Mouse (Mus musculus) bone marrow, adult 2 months (tissue): ENCODE results near the gene Phb2. TPM values are rescaled to one million over a fixed set of nuclear protein-coding genes. Genes with fewer than 3 reads are reported as not detected.

Source experiments
- H3K27ac ChIP-seq: fragments of 200-500 bp; 2 replicates; pipeline ENCODE4 v1.5.1; 2012; ENCODE audit warnings: low read depth, mild to moderate bottlenecking, control low read depth, inconsistent platforms, low read length; ENCODE audit not compliant: control insufficient read depth, poor library complexity, insufficient read depth
- H3K4me1 ChIP-seq: fragments of 200-500 bp; 2 replicates; pipeline ENCODE4 v1.6.1; 2011; ENCODE audit warnings: low read length; ENCODE audit not compliant: control insufficient read depth, insufficient read depth
- H3K4me3 ChIP-seq: fragments of 200-500 bp; replicated peaks from 2 replicates; pipeline ENCODE3; 2011; ENCODE audit warnings: mild to moderate bottlenecking, low read depth, low read length, control low read depth; ENCODE audit not compliant: control insufficient read depth
- CTCF ChIP-seq: fragments of 200-500 bp; IDR thresholded peaks from 2 replicates; pipeline ENCODE4 v1.5.1; 2011; ENCODE audit warnings: low read length, control low read depth; ENCODE audit not compliant: control insufficient read depth, insufficient read depth
- POLR2A ChIP-seq: fragments of 200-500 bp; IDR thresholded peaks from 2 replicates; pipeline ENCODE4 v1.6.1; 2011; ENCODE audit warnings: low read depth, mild to moderate bottlenecking, control low read depth, low read length, borderline replicate concordance; ENCODE audit not compliant: control insufficient read depth
- WGBS: fragments of 180-500 bp; shearing (Covaris S2); methylation state at CpG from one replicate; pipeline ENCODE4 v1.1.7; 2018; 5-methylcytosine and 5-hydroxymethylcytosine counted together
- polyA plus RNA-seq: library from polyadenylated mRNA; stranded (reverse); fragments of >200 nt; gene quantifications from 2 replicates; pipeline ENCODE4 v1.2.4, GENCODE M21; 2011; ENCODE audit warnings: low replicate concordance; ENCODE audit not compliant: missing spikeins, insufficient read depth, insufficient read length

Gene Phb2
- polyA plus RNA-seq = 143 and 213 TPM in 2 replicates

DNA sequence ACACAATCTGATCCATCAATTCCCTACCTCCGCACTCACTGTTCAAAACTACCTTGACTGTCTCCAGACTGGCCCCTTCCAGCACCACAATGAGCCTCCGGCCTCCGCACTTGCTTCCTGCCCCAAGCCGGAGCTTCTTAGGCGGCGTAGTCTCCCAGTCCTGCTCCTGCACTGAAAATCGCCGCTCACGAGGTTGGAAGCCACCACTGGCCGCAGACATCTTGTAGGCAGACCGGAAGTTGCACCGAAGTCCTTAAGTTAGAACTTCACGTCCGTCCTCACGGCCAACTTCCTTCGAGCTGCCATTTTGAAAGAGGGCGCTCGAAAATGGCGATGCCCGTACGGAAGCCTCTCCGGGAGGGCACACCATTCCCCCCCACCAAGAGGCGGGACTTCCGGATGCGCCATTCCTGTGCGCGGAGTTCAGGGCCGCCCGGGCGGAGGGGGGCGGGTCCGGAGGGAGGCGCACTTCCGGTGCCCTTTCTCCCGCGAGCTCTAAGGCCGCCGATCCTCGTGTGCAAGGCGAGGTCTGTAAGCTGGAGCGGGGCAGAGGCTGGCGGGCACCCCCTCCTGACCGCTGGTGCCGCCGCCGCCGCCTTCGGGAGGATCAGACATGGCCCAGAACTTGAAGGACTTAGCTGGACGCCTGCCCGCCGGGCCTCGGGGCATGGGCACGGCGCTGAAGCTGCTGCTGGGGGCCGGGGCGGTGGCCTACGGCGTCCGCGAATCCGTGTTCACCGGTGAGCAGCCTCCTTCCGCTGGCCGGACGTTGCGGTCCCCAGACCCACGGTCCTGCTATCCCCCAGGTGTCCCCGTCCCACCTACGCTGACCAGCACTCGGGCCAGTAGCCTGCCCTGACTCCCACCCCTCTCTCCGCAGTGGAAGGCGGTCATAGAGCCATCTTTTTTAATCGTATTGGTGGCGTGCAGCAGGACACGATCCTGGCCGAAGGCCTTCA, at the start of gene Phb2, which contains the start of gene Emg1:
Phb2 (plus strand) TSS at position 513 of the 959 bp plus-strand sequence.
Emg1 (minus strand) TSS at position 355 of the 959 bp plus-strand sequence.
- H3K4me1 ChIP-seq = peaks cover 2% of the 10 kb centered on the region; the same call in 1 of the 2 replicates
- WGBS = under 1% methylated on average over 76 of the region's 76 CpGs
- H3K4me3 ChIP-seq = peak within 1 kb of the TSS; percentile 96
- H3K27ac ChIP-seq = peak within 1 kb of the TSS; percentile 78
- TF ChIP-seq POLR2A (no peak; the same call in none of the 2 replicates), CTCF (peak; percentile 6; the same call in 1 of the 2 replicates)

DNA sequence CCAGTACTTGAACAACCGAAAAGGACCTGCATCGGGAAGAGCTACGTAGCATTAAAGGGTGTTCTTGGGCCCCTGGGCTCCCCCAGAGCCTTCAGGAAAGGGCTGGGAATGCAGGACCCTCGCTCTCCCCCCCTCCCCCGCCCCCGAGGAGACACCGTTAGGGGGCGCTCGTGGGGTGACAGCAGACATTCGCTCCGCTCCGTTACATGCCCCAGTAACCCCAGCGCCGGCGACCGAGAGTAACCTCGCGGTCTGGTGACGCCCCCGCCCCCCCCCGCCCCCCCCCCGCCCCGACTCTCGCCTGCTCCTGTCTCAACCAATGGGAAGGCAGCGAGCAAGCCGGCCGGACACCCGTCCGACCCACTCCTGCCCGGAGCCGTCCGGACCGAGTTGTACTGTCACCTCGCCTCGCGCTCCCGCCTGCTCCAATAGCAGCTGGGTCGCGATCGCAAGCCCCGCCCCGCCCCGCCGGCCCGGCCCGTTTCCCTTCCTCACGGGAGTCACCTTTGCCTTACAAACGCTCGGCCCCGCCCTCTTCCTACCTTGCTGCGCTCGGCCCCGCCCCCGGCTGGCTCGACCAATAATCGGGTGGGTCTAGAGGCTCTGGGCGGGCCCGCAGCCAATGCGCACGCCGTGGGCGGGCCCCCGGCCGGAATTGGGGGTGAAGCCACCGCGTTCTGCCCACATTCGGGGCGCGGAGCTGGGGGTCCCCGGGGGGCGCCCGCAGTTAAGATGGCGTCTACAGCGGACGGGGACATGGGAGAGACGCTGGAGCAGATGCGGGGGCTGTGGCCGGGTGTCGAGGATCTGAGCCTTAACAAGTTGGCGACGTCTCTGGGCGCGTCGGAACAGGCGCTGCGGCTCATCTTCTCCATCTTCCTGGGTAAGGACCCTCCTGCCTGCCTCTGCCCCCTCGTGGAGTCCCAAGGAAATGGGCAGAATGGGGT, 49.4 kb upstream of the Phb2 start, which contains the start of gene Lpcat3:
Lpcat3 (plus strand) TSS at position 551 of the 947 bp plus-strand sequence.
- peak within 1 kb of the TSS; percentile 94 for H3K4me3 ChIP-seq
- no peaks in the 10 kb centered on the region for H3K4me1 ChIP-seq
- WGBS = under 1% methylated on average over 72 of the region's 87 CpGs
- peak within 1 kb of the TSS; percentile 82 for H3K27ac ChIP-seq
- TF ChIP-seq CTCF (peak; percentile 47; the same call in 1 of the 2 replicates), POLR2A (peak; percentile 33; the same call in 1 of the 2 replicates)

DNA sequence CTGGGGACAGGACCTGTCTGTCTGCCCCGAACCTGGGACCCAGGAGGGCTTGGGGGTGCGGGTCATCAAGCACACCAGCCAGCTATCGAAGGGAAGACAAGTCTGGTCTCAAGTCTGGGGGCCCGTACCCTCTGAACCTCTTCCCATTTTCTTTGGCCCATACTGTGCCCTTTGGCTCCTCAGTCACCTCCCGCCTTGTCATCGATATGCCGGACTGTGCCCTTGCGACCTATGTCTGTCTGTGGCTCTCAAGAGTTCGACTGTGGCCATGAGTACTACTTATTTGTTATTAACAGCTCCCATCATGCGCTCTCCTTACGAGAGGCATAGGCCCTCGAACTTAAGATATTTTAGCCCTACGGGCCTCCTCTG, 48.7 kb upstream of the Phb2 start:
- no peaks in the 10 kb centered on the region for H3K4me1 ChIP-seq
- WGBS = 7% methylated on average over 13 of the region's 13 CpGs

DNA sequence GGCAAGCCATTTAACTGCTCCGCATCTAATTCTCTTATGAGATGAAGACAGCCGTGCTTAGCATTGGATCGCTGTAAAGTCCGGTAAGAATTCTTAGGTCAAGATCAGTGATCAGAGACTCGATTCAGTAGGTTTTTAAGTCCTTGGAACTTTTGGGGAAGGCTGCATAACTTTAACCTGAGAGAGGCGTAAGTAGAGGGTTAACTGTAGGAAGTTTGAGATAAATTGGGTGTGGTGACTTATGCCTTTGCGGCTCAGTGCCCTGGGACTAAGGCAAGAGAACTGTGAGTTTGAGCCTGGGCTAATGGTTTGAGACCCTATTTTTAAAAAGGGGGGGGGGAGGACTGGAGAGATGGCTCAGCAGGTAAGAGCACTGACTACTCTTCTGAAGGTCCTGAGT, 47.9 kb upstream of the Phb2 start:
- 74% methylated on average over 7 of the region's 7 CpGs for WGBS
- H3K27ac ChIP-seq = no peak overlapping the region
- H3K4me3 ChIP-seq = peak overlapping the region; percentile 61
- H3K4me1 ChIP-seq = peaks cover 1% of the 10 kb centered on the region; the same call in 1 of the 2 replicates
- TF ChIP-seq CTCF (no peak), POLR2A (no peak)

More for the DNA sequence above, 48.7 kb upstream of the Phb2 start:
- H3K27ac ChIP-seq = peak overlapping the region; percentile 81
- no peak for TF ChIP-seq POLR2A
- no peak for TF ChIP-seq CTCF
- peak overlapping the region; percentile 94 for H3K4me3 ChIP-seq

DNA sequence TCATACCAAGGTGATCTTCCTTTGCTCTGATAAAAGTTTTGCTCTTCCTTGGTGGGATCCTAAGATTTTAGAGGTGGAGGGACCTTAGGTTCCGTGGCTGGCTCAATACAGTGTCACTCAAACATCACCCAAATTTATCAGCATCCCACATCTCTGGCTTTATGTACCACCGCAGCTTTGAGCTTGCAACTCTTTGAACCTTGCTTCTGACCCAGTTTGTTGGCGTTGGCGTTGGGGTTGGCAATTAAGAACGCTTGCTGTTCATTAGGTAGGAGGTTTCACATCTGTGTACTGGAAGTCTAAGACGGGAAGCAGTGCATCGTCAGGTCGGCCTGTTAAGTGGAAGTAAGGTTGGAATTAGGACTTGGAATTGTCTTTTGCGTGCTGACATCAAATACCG, 47.1 kb upstream of the Phb2 start:
- peaks cover 1% of the 10 kb centered on the region; the same call in 1 of the 2 replicates for H3K4me1 ChIP-seq
- peak overlapping the region; percentile 47 for H3K4me3 ChIP-seq
- TF ChIP-seq POLR2A (no peak), CTCF (no peak)
- WGBS = 89% methylated on average over 10 of the region's 10 CpGs
- H3K27ac ChIP-seq = no peak overlapping the region

DNA sequence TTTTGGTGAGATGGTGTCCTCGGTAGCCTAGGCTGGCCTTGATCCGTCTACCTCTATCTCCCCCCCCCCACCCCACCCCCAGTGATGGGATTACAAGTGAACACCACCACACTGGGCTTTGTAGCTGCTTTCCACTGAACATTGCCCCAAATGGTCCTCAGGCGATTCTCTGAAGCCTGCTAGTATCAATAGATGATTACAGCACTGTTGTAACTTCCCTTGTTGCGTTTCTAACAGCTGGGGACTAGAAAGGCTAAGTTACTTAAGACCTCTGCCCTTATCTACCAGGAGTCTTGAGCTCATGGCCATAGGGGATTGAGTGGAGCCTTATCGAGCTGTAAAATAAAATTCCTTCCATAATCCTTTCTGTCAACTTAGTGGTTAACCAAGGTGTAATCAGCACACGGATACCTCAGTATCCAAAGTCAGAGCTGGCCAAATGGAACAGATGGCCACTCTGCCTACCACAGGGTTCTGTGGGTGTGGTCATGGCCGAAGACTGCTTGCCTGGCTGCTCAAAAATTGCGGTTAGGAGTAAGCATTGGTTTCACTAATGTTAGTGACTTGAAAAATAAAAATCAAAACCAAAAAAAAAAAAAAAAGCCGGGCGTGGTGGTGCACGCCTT, 42.8 kb upstream of the Phb2 start:
- Histone ChIP-seq H3K4me1 (peaks cover 1% of the 10 kb centered on the region; the same call in 1 of the 2 replicates), H3K27ac (no peak overlapping the region), H3K4me3 (no peak overlapping the region)
- WGBS = 65% methylated on average over 11 of the region's 11 CpGs
- TF ChIP-seq POLR2A (no peak), CTCF (no peak)

DNA sequence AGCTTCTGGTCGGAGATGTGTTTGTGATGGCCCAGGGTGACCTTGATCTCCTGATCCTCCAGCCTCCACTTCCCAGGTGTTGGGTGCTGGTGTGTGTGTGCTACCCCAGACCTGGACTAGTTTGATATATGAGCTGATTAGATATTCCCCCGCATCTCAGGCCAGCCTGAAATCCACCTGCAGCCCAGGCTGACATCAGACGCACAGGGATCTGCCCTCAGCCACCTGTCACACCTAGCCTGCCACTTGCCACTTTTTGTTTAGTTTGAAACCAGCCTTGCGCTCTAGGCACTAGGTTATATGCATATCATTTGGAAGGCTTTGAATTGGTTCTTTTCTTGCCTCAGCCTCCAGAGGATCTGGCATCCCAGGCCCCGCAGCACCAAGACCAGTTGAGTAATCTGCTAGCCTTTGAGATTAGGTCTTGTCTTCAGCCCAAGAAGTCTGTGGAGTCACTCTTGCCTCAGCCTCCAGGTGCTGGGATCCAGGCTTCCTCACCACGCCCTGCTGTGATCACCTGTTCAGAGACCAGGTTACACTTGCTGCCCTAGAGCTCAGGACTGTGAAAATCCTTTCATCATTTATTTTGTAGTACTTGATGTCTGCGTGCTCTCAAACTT, 41.7 kb upstream of the Phb2 start:
- WGBS = 89% methylated on average over 7 of the region's 7 CpGs
- peaks cover 1% of the 10 kb centered on the region; the same call in 1 of the 2 replicates for H3K4me1 ChIP-seq
- TF ChIP-seq POLR2A (no peak), CTCF (no peak)
- H3K27ac ChIP-seq = 0 out of 2 replicates have a peak overlapping the region, but pooled peaks have one; percentile 13
- H3K4me3 ChIP-seq = no peak overlapping the region
